Mouse (Mus musculus): ENCODE measurements around the gene Npepps. TPM values are rescaled to one million over a fixed set of nuclear protein-coding genes. Genes with fewer than 3 reads are reported as not detected.

Gene Npepps
- polyA plus RNA-seq, 1 experiment = 97.4 TPM

- no peak for TF ChIP-seq CTCF (IDR thresholded peaks at IDR 0.05; ENCODE audit: borderline replicate concordance, insufficient read depth, low read depth, low read length)
- no peak for TF ChIP-seq POLR2A (IDR thresholded peaks at IDR 0.05; ENCODE audit: borderline replicate concordance, insufficient read depth, low read length)
- Histone ChIP-seq H3K4me3 (replicated peaks; ENCODE audit: insufficient read depth, low read depth, low read length) (no peak overlapping the region), H3K27me3 (ENCODE audit: control insufficient read depth, insufficient read depth, low read length) (no peaks in the 10 kb centered on the region), H3K27ac (ENCODE audit: insufficient read depth, low read length) (no peak overlapping the region), H3K4me1 (ENCODE audit: control insufficient read depth, insufficient read depth, low read length) (no peaks in the 10 kb centered on the region)
- WGBS = 97% methylated on average over 2 of the region's 2 CpGs
- no peak for DNase-seq
Measured at GRCm38 (mm10) chr11:97221611-97222010, 58.8 kb downstream of the Npepps start.

DNA sequence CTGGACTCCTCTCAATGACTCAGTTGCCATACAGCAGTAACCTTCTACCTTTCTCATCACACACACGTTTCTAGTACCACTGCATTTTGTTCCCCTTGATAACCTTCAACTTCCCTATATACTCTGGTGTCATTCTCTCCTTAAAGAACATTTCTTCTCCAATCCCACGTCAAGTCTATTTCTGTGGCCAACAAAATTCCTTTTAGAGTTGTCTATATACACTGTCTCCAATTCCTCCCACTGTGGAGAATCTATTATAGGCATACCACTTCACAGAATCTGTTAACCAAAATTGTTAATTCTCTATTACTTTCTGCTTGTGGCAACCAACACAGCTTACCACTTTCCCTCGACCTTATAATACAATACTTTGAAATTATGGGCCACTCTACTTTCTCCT, 60.2 kb downstream of the Npepps start:
- Histone ChIP-seq H3K4me3 (replicated peaks; ENCODE audit: insufficient read depth, low read depth, low read length) (no peak overlapping the region), H3K27me3 (ENCODE audit: control insufficient read depth, insufficient read depth, low read length) (no peaks in the 10 kb centered on the region), H3K4me1 (ENCODE audit: control insufficient read depth, insufficient read depth, low read length) (no peaks in the 10 kb centered on the region), H3K27ac (ENCODE audit: insufficient read depth, low read length) (no peak overlapping the region)
- 86% methylated on average over 3 of the region's 3 CpGs for WGBS
- DNase-seq = no peak
- TF ChIP-seq POLR2A (IDR thresholded peaks at IDR 0.05; ENCODE audit: borderline replicate concordance, insufficient read depth, low read length) = no peak
- no peak for TF ChIP-seq CTCF (IDR thresholded peaks at IDR 0.05; ENCODE audit: borderline replicate concordance, insufficient read depth, low read depth, low read length)

DNA sequence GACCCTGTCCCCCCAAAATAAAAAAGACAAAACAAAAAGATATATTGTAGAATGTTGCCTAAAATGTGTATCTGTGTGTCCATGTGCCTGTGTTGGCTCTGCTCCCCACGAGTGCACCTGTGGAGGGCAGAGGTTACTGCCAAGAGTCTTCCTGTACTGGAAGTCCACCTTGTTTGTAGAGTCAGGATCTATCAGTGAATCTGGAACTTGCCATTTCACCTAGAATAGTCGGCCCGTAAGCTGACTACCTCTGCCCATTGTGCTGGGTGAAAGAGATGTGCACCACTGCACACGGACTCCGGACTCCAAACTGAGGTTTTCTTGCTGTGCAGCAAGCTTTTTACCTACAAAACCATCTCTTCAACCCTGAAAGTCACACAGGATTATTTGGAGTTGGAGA, 66.0 kb downstream of the Npepps start:
- H3K4me1 ChIP-seq (ENCODE audit: control insufficient read depth, insufficient read depth, low read length) = no peaks in the 10 kb centered on the region
- H3K27ac ChIP-seq (ENCODE audit: insufficient read depth, low read length) = no peak overlapping the region
- no peak overlapping the region for H3K4me3 ChIP-seq (replicated peaks; ENCODE audit: insufficient read depth, low read depth, low read length)
- DNase-seq = no peak
- TF ChIP-seq POLR2A (IDR thresholded peaks at IDR 0.05; ENCODE audit: borderline replicate concordance, insufficient read depth, low read length) = no peak
- 90% methylated on average over 5 of the region's 5 CpGs for WGBS
- H3K27me3 ChIP-seq (ENCODE audit: control insufficient read depth, insufficient read depth, low read length) = no peaks in the 10 kb centered on the region

DNA sequence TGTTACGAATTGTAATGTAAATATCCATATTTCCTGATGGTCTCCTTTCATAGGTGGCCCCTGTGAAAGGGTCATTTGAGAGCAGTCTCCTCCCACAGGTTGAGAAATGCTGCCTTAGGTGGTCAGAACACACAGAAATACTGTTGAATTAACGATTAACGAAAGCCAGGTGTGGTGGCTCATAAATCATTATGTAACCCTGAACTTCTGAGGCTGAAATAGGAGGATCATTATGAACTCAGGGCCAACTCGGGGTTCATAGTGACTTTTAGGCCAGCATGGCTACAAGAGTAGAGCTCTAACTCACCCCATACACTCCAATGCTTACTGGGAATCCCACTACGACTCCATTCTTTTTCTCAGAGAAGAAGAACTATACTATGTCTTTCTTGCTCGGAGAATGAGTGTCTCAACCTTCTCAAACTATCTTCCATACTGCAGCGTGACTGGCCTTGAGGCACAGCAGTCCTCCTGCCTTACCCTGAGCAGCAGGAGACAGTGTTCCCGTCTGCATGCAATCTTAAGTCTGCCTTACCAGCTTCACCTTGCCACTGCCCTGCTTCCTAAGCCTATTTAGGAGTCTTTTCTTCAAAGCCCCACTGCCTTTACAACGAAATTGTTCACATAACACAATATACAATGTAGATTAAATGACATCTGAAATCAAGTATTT, 69.6 kb downstream of the Npepps start:
- WGBS = 90% methylated on average over 9 of the region's 9 CpGs
- Histone ChIP-seq H3K27me3 (ENCODE audit: control insufficient read depth, insufficient read depth, low read length) (no peaks in the 10 kb centered on the region), H3K4me3 (replicated peaks; ENCODE audit: insufficient read depth, low read depth, low read length) (no peak overlapping the region), H3K27ac (ENCODE audit: insufficient read depth, low read length) (no peak overlapping the region), H3K4me1 (ENCODE audit: control insufficient read depth, insufficient read depth, low read length) (no peaks in the 10 kb centered on the region)
- DNase-seq = no peak
- TF ChIP-seq CTCF (IDR thresholded peaks at IDR 0.05; ENCODE audit: borderline replicate concordance, insufficient read depth, low read depth, low read length) (no peak), POLR2A (IDR thresholded peaks at IDR 0.05; ENCODE audit: borderline replicate concordance, insufficient read depth, low read length) (no peak)

DNA sequence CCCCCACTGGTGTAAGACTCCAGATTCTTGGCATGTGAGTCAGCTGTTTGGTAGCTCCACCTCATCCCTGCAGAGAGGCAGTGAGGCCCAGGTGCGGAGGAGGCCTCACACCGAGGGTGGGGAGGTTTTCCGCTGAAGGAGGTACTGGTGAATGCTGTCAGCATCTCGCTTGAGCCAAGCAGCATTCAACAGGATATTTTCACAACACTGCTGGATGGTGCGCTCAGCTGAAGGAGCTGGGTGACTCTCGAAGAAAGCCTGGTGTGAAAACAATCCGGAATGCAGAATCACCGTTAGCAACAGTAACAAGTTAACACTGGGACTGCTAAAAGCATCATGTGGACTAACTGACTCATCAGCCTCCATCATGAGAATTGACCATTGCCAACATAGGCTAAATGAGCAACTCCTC, 73.4 kb downstream of the Npepps start:
- WGBS = 36% methylated on average over 8 of the region's 8 CpGs
- no peak for TF ChIP-seq CTCF (IDR thresholded peaks at IDR 0.05; ENCODE audit: borderline replicate concordance, insufficient read depth, low read depth, low read length)
- TF ChIP-seq POLR2A (IDR thresholded peaks at IDR 0.05; ENCODE audit: borderline replicate concordance, insufficient read depth, low read length) = no peak
- DNase-seq = peak; percentile 30 to 52
- H3K27me3 ChIP-seq (ENCODE audit: control insufficient read depth, insufficient read depth, low read length) = no peaks in the 10 kb centered on the region
- H3K27ac ChIP-seq (ENCODE audit: insufficient read depth, low read length) = no peak overlapping the region
- no peak overlapping the region for H3K4me3 ChIP-seq (replicated peaks; ENCODE audit: insufficient read depth, low read depth, low read length)
- no peaks in the 10 kb centered on the region for H3K4me1 ChIP-seq (ENCODE audit: control insufficient read depth, insufficient read depth, low read length)

- Histone ChIP-seq H3K27me3 (ENCODE audit: control insufficient read depth, insufficient read depth, low read length) (no peaks in the 10 kb centered on the region), H3K4me3 (replicated peaks; ENCODE audit: insufficient read depth, low read depth, low read length) (no peak overlapping the region), H3K27ac (ENCODE audit: insufficient read depth, low read length) (no peak overlapping the region), H3K4me1 (ENCODE audit: control insufficient read depth, insufficient read depth, low read length) (no peaks in the 10 kb centered on the region)
- DNase-seq = no peak
- TF ChIP-seq CTCF (IDR thresholded peaks at IDR 0.05; ENCODE audit: borderline replicate concordance, insufficient read depth, low read depth, low read length) (no peak), POLR2A (IDR thresholded peaks at IDR 0.05; ENCODE audit: borderline replicate concordance, insufficient read depth, low read length) (no peak)
- WGBS = 84% methylated on average over 6 of the region's 6 CpGs
Measured at GRCm38 (mm10) chr11:97199519-97199918, 80.9 kb downstream of the Npepps start.

- Histone ChIP-seq H3K4me3 (replicated peaks; ENCODE audit: insufficient read depth, low read depth, low read length) (no peak overlapping the region), H3K27ac (ENCODE audit: insufficient read depth, low read length) (no peak overlapping the region), H3K27me3 (ENCODE audit: control insufficient read depth, insufficient read depth, low read length) (no peaks in the 10 kb centered on the region), H3K4me1 (ENCODE audit: control insufficient read depth, insufficient read depth, low read length) (no peaks in the 10 kb centered on the region)
- peak; percentile 28 to 59 for DNase-seq
- WGBS = 11% methylated on average over 5 of the region's 5 CpGs
- no peak for TF ChIP-seq POLR2A (IDR thresholded peaks at IDR 0.05; ENCODE audit: borderline replicate concordance, insufficient read depth, low read length)
- TF ChIP-seq CTCF (IDR thresholded peaks at IDR 0.05; ENCODE audit: borderline replicate concordance, insufficient read depth, low read depth, low read length) = peak; percentile 65; the same call in 1 of the 2 replicates
Measured at GRCm38 (mm10) chr11:97198601-97199000, 81.8 kb downstream of the Npepps start.

GRCm38 (mm10) chr11:97197021-97197420, 83.4 kb downstream of the Npepps start:
- DNase-seq = no peak
- WGBS = 69% methylated on average over 8 of the region's 8 CpGs
- Histone ChIP-seq H3K27ac (ENCODE audit: insufficient read depth, low read length) (no peak overlapping the region), H3K4me3 (replicated peaks; ENCODE audit: insufficient read depth, low read depth, low read length) (no peak overlapping the region), H3K27me3 (ENCODE audit: control insufficient read depth, insufficient read depth, low read length) (no peaks in the 10 kb centered on the region), H3K4me1 (ENCODE audit: control insufficient read depth, insufficient read depth, low read length) (no peaks in the 10 kb centered on the region)
- TF ChIP-seq POLR2A (IDR thresholded peaks at IDR 0.05; ENCODE audit: borderline replicate concordance, insufficient read depth, low read length) (no peak), CTCF (IDR thresholded peaks at IDR 0.05; ENCODE audit: borderline replicate concordance, insufficient read depth, low read depth, low read length) (no peak)

Data from cerebellum, adult 2 months (tissue).